Mouse (Mus musculus): ENCODE data around the gene Vps41.

Vps41 gene

GRCm38 (mm10) chr13:18717185-18717584 is at the start of gene Vps41:
Gene Vps41, plus strand, starts transcription at chr13:18717286.
- DNase-seq (ENCODE audit: low read depth): peak; percentile 67

- peak; percentile 25 for DNase-seq (ENCODE audit: low read depth)
Measured at GRCm38 (mm10) chr13:18698518-18699065, 18.5 kb upstream of the Vps41 start.

- DNase-seq (ENCODE audit: low read depth): no peak
Measured at GRCm38 (mm10) chr13:18711685-18712084, 5.4 kb upstream of the Vps41 start.

DNA sequence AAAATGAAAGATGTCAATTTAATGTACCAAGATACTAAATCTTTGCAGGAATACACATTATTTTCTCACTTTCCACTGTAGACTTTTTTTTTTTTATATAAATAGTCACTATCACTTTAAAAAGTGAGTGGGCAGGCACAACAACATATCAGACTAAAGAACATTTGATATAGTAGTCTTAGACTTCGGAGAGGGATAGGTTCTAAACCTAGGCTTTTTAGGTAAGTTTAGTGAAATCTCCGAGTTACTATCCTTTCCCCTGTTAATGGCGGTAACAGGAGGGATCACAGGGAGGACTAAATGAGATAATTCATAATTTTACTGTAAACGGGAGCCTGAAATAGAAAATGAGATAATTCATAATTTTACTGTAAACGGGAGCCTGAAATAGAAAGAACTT is 379 bp upstream of the Vps41 start:
- no peak for DNase-seq (ENCODE audit: low read depth)

DNA sequence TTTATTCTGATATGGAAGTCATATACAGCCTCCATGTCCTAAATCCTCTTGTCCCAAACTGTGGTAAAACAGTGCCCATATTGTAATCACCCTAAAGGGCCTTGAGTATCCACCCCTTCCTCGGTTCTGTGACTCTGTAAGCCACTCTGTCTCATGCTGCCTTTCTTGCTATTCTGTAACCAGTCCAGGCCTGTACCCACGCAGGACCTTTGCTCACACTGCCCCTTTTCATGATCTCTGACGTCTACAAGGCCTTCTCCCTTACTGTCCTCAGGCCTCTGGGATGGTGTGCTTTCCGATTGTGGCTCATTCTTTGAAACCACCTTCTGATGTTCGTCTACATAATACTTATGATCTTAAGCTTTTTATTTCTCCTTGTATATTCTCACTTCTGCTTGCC is 1.4 kb downstream of the Vps41 start:
- no peak for DNase-seq (ENCODE audit: low read depth)

DNA sequence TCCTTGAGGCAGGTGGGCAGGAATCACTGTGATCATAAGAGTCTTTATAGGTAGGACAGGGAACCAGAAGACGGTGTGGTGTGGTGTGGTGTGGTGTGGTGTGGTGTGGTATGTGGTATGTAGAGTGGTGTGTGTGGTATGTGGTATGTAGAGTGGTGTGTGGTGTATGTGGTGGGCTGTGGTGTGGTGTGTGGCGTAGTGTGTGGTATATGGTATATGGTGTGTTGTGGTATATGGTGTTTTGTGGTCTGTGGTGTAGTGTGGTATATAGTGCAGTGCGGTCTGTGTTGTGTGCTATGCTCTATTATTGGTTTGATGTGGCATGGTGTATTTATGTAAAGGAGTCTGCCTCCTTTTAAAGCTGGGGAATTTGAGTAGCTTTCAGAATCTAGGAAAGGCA is 13.6 kb downstream of the Vps41 start:
- no peak for DNase-seq (ENCODE audit: low read depth)

- DNase-seq (ENCODE audit: low read depth): no peak
Measured at GRCm38 (mm10) chr13:18736590-18736989, 19.5 kb downstream of the Vps41 start.

DNA sequence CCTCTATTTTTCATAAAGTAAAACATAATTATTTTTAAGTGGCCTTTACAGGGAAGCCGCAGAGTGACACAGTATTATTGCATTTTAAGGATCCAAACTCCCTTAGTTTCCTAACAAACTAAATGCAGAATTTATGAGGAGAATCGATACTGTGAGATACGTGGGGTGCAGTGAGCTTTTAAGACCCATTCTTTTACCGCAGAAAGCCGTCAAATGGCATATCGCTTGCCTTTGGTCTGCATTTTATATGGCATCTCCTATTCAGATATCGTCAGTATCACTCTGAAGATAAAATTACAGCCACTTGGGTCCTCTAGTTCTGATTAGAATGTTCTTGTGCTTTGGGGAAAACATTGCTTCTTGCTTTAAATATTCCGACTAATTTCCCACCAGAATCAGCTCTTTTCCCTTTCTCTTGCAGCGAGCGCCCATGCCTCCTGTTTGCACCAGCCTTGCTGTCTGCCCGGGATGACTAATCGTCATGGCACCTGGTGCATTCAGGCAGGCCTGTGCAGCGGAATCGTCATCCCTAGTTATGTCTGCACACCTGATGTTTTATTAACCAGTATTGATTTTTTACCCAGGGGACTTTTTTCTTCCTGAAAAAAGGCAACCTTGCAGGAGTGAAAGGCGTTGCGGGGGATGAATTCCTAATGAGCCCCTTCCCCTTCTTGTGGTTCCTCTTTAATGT is 26.6 kb downstream of the Vps41 start:
- no peak for DNase-seq (ENCODE audit: low read depth)

DNA sequence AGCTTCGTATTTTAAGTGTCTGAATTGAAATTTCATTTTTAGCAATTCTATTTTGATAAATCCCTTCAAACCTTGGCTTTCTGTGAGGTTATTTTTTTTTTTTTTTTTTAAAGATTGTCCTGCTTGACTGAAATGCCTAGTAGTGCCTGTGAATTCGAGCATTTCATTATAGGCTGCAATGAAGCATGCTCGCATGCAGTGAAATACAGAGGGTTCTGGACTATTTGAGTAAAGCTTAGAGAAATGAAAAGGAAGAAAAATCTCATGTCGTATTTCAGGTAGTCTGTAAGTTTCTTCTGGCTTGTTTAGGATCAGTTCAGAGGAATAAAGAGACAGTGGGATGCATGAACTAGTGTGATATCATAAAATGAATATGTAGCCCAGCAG is 27.2 kb downstream of the Vps41 start:
- no peak for DNase-seq (ENCODE audit: low read depth)

DNA sequence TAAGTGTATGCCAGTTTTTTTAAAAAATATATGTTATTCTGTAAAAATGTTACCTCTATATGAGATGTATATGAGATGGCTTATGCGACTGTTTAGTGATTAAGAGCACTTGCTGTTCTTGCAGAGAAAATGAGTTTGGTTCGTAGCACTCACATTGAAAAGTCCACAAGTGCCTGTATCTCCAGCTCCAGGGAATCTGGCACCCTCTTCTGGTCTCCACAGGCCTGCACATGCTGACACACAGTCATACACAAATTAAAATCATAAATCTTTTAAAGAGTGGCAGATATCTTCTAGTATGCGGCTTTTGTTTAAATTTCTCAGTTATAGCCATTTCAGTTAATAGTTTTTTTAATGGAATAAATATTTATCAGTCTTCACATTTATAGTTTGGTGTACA is 40.9 kb downstream of the Vps41 start:
- DNase-seq (ENCODE audit: low read depth): no peak

- DNase-seq (ENCODE audit: low read depth): no peak
Measured at GRCm38 (mm10) chr13:18759361-18760056, 42.4 kb downstream of the Vps41 start.

DNA sequence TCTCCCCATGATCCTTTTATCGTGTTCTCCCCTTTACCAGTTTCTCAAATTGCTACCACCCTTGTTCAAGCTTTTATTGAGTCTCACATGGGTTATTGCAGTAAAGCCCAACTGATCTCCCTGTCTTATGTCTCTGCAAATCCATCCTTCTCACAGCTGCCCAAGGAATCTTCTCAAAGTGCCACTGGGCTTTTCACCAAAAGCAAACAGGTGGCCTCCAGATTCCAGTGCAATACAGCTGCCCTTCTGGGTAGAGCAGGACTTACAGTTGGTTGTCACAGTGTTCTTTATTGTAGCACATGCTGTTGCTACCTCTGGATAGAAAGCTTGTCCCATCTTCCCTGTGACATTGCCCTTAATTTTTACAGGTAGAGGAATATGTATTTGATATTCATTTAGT is 44.4 kb downstream of the Vps41 start:
- no peak for DNase-seq (ENCODE audit: low read depth)

DNA sequence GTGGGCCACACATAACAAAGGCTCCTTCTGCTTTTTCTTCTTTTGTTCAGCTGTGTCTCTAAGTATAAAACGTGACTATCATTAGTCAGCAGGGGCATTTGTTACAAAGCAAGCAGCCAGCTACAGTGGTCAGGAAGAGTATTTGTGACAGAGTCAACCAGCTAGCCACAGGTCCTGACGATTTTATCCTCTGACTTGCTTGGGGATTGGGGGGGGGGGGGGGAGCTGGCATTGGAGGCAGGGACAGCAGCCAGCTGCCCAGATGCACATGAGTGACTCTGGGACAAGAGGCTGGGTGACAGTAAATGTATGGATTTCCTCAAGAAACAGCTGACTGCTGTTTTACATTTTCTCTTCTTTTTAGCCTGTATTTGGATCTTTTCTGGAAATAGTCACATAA is 50.8 kb downstream of the Vps41 start:
- DNase-seq (ENCODE audit: low read depth): no peak

DNA sequence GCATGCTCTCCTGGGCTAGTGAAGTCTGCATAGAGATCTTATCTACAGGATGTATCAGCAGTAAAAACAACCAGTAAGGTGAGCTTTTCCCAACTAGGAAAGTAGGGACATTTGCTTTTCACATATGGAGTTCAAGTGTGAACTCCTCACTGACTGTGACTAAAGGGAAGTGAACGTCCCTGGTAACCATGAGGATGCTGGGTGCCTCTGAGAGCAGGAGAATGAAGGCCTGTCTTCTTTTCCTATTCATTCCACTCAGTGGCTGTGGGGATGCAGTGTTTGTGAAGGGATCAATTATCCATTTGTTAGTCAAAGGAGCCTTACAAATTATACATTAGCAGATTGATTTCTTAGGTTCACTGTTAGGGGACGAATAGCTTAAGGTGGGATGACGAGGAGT is 51.4 kb downstream of the Vps41 start:
- DNase-seq (ENCODE audit: low read depth): no peak

- DNase-seq (ENCODE audit: low read depth): no peak
Measured at GRCm38 (mm10) chr13:18773437-18774198, 56.5 kb downstream of the Vps41 start.

DNA sequence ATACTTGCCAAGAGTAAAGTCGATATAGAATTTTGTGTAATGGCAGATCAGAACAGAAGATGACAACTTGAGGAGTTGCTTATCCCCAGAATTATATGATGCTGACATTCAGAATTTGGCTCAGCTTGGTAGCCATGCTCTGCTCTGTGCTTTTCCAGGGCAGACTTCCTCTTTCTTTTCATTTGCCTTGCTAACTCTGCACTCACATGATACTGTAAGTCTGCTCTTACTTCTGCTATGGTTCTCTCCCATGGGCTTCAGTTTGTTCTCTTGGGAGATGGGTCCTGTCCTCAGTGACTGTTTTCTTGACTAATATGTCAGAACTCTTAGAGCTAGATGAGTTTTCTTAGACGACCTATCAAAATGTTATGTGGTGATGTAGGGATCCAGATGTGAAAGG is 64.2 kb downstream of the Vps41 start:
- DNase-seq (ENCODE audit: low read depth): no peak

- no peak for DNase-seq (ENCODE audit: low read depth)
Measured at GRCm38 (mm10) chr13:18785702-18786101, 68.6 kb downstream of the Vps41 start.

- DNase-seq (ENCODE audit: low read depth): no peak
Measured at GRCm38 (mm10) chr13:18788040-18788439, 71.0 kb downstream of the Vps41 start.

- DNase-seq (ENCODE audit: low read depth): no peak
Measured at GRCm38 (mm10) chr13:18788689-18789088, 71.6 kb downstream of the Vps41 start.

GRCm38 (mm10) chr13:18789662-18790061 is 72.6 kb downstream of the Vps41 start:
- DNase-seq (ENCODE audit: low read depth): no peak

DNA sequence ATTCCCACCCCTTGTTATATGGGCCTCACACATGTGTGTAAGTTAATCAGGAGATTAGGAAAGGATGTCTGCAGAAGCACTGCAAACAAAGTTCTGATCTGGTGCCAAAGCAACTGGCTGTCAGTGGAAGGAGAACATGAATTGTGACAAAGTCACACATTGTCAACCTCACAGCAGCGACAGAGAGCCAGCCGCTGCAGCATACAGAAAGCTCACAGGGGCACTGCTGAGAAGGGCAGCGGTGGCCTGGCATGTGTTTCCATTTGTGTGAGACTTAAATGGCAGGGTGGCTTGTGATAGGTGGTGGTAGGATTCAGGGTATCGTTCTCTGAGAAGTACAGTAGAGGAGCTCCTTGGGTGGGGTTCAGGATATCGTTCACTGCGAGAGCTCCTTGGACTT is 73.0 kb downstream of the Vps41 start:
- no peak for DNase-seq (ENCODE audit: low read depth)

DNA sequence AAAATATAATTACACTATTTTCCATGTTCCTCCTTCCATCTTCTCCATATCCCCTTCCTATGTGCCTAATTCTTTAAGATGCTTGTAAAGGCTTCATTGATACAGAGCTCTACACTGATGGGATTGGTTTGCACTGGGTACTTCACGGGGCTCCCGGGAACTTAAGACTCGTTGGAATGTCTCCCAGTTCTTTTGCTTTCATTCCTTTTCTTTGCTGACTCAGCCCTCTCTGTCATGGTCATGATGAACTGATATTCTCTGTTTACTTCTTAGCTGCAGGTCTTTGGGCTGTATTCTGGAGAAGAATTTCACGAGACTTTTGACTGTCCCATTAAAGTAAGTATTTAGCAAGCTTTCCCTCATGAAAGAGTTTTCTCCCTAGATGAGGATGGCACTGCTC is 74.2 kb downstream of the Vps41 start:
- DNase-seq (ENCODE audit: low read depth): peak; percentile 26

GRCm38 (mm10) chr13:18791724-18792123 is 74.6 kb downstream of the Vps41 start:
- no peak for DNase-seq (ENCODE audit: low read depth)

Measured in fibroblast of lung, adult 2 months (primary cell).